Mouse (Mus musculus): Measurements from ENCODE around the gene Stx16. TPM values are rescaled to one million over a fixed set of nuclear protein-coding genes. Genes with fewer than 3 reads are reported as not detected.

The Stx16 gene
- polyA plus RNA-seq, 2 experiments = 2.1 to 10.9 TPM

DNA sequence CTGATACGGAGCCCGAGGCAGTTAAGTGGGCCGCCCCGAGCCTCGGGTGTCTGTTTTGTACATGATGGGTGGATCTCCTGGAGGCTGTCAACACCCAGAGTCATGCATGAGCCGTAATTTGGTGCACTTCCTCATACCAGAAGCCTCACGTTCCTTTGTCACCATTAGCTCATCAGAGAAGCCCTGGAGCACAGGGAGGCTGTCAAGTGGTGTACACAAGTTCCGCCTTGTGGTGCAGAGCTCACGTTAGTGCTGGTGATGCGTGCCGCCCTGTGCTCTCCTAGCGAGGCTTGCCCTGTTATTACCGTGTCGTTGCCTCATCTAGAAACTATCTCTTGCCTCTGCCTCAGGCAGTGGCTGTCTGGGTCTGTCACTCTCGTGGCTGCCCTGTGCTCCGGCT is 40.8 kb downstream of the Stx16 start:
- ATAC-seq (ENCODE audit: insufficient read depth) (no peak), DNase-seq (ENCODE audit: low read depth in 3 of 3, low spot score in 3 of 3) (no peak)
- H3K4me2 ChIP-seq (ENCODE audit: low read depth) = no peak overlapping the region
- no peaks in the 10 kb centered on the region for H3K9me3 ChIP-seq (ENCODE audit: control insufficient read depth, low read length)
- no peak for TF ChIP-seq EP300 (IDR thresholded peaks at IDR 0.05; ENCODE audit: low read depth)
- no peak for TF ChIP-seq CTCF (IDR thresholded peaks at IDR 0.05; ENCODE audit: low read depth)
- H3K4me1 ChIP-seq (replicated peaks; ENCODE audit: control insufficient read depth in 2 of 2, insufficient read depth in 2 of 2, low read length in 1 of 2) = no peaks in the 10 kb centered on the region
- H3K4me3 ChIP-seq (ENCODE audit: insufficient read depth in 1 of 2, low read depth in 2 of 2, low read length in 2 of 2) = no peak overlapping the region
- WGBS (ENCODE audit: insufficient replicate concordance) = 72% methylated on average over 16 of the region's 16 CpGs
- H3K36me3 ChIP-seq (replicated peaks; ENCODE audit: control insufficient read depth, insufficient read depth, low read depth) = peaks cover 2% of the 10 kb centered on the region
- H3K9ac ChIP-seq (replicated peaks) = no peak overlapping the region
- no peaks in the 10 kb centered on the region for H3K27me3 ChIP-seq (ENCODE audit: control insufficient read depth, insufficient read depth, low read length)
- H3K27ac ChIP-seq = no peak overlapping the region

GRCm38 (mm10) chr2:174118141-174118540 is 42.0 kb downstream of the Stx16 start:
- WGBS (ENCODE audit: insufficient replicate concordance) = 74% methylated on average over 11 of the region's 11 CpGs
- H3K4me1 ChIP-seq (replicated peaks; ENCODE audit: control insufficient read depth in 2 of 2, insufficient read depth in 2 of 2, low read length in 1 of 2) = no peaks in the 10 kb centered on the region
- peaks cover 2% of the 10 kb centered on the region for H3K36me3 ChIP-seq (replicated peaks; ENCODE audit: control insufficient read depth, insufficient read depth, low read depth)
- no peak overlapping the region for H3K9ac ChIP-seq (replicated peaks)
- ATAC-seq (ENCODE audit: insufficient read depth) (no peak), DNase-seq (ENCODE audit: low read depth in 3 of 3, low spot score in 3 of 3) (no peak)
- H3K4me3 ChIP-seq (ENCODE audit: insufficient read depth in 1 of 2, low read depth in 2 of 2, low read length in 2 of 2) = no peak overlapping the region
- no peaks in the 10 kb centered on the region for H3K27me3 ChIP-seq (ENCODE audit: control insufficient read depth, insufficient read depth, low read length)
- H3K4me2 ChIP-seq (ENCODE audit: low read depth) = no peak overlapping the region
- no peak overlapping the region for H3K27ac ChIP-seq
- no peaks in the 10 kb centered on the region for H3K9me3 ChIP-seq (ENCODE audit: control insufficient read depth, low read length)
- no peak for TF ChIP-seq CTCF (IDR thresholded peaks at IDR 0.05; ENCODE audit: low read depth)
- TF ChIP-seq EP300 (IDR thresholded peaks at IDR 0.05; ENCODE audit: low read depth) = no peak

GRCm38 (mm10) chr2:174119259-174119658 is 43.2 kb downstream of the Stx16 start:
- Histone ChIP-seq H3K27ac (no peak overlapping the region), H3K9me3 (ENCODE audit: control insufficient read depth, low read length) (no peaks in the 10 kb centered on the region), H3K9ac (replicated peaks) (no peak overlapping the region), H3K36me3 (replicated peaks; ENCODE audit: control insufficient read depth, insufficient read depth, low read depth) (peaks cover 2% of the 10 kb centered on the region), H3K27me3 (ENCODE audit: control insufficient read depth, insufficient read depth, low read length) (no peaks in the 10 kb centered on the region), H3K4me2 (ENCODE audit: low read depth) (no peak overlapping the region), H3K4me3 (ENCODE audit: insufficient read depth in 1 of 2, low read depth in 2 of 2, low read length in 2 of 2) (no peak overlapping the region), H3K4me1 (replicated peaks; ENCODE audit: control insufficient read depth in 2 of 2, insufficient read depth in 2 of 2, low read length in 1 of 2) (no peaks in the 10 kb centered on the region)
- no peak for DNase-seq (ENCODE audit: low read depth in 3 of 3, low spot score in 3 of 3)
- ATAC-seq (ENCODE audit: insufficient read depth) = no peak
- 73% methylated on average over 11 of the region's 11 CpGs for WGBS (ENCODE audit: insufficient replicate concordance)
- TF ChIP-seq EP300 (IDR thresholded peaks at IDR 0.05; ENCODE audit: low read depth) (no peak), CTCF (IDR thresholded peaks at IDR 0.05; ENCODE audit: low read depth) (no peak)

- H3K27ac ChIP-seq = no peak overlapping the region
- H3K36me3 ChIP-seq (replicated peaks; ENCODE audit: control insufficient read depth, insufficient read depth, low read depth) = peaks cover 2% of the 10 kb centered on the region; the same call in 1 of the 2 replicates
Measured at GRCm38 (mm10) chr2:174120631-174121030, 44.5 kb downstream of the Stx16 start.

GRCm38 (mm10) chr2:174121411-174121947 is 45.4 kb downstream of the Stx16 start:
- no peak for TF ChIP-seq EP300 (IDR thresholded peaks at IDR 0.05; ENCODE audit: low read depth)
- TF ChIP-seq CTCF (IDR thresholded peaks at IDR 0.05; ENCODE audit: low read depth) = no peak
- H3K4me3 ChIP-seq (ENCODE audit: insufficient read depth in 1 of 2, low read depth in 2 of 2, low read length in 2 of 2) = no peak overlapping the region
- peaks cover 2% of the 10 kb centered on the region; the same call in 1 of the 2 replicates for H3K36me3 ChIP-seq (replicated peaks; ENCODE audit: control insufficient read depth, insufficient read depth, low read depth)
- no peak overlapping the region for H3K4me2 ChIP-seq (ENCODE audit: low read depth)
- no peak for ATAC-seq (ENCODE audit: insufficient read depth)
- H3K9me3 ChIP-seq (ENCODE audit: control insufficient read depth, low read length) = no peaks in the 10 kb centered on the region
- H3K27ac ChIP-seq = no peak overlapping the region
- H3K4me1 ChIP-seq (replicated peaks; ENCODE audit: control insufficient read depth in 2 of 2, insufficient read depth in 2 of 2, low read length in 1 of 2) = no peaks in the 10 kb centered on the region
- no peak for DNase-seq (ENCODE audit: low read depth in 3 of 3, low spot score in 3 of 3)
- 70% methylated on average over 12 of the region's 12 CpGs for WGBS (ENCODE audit: insufficient replicate concordance)
- no peaks in the 10 kb centered on the region for H3K27me3 ChIP-seq (ENCODE audit: control insufficient read depth, insufficient read depth, low read length)
- H3K9ac ChIP-seq (replicated peaks) = no peak overlapping the region

More at GRCm38 (mm10) chr2:174120631-174121030, 44.5 kb downstream of the Stx16 start:
- no peaks in the 10 kb centered on the region for H3K9me3 ChIP-seq (ENCODE audit: control insufficient read depth, low read length)
- no peak overlapping the region for H3K9ac ChIP-seq (replicated peaks)
- no peak for ATAC-seq (ENCODE audit: insufficient read depth)
- no peak overlapping the region for H3K4me2 ChIP-seq (ENCODE audit: low read depth)
- no peak overlapping the region for H3K4me3 ChIP-seq (ENCODE audit: insufficient read depth in 1 of 2, low read depth in 2 of 2, low read length in 2 of 2)
- H3K4me1 ChIP-seq (replicated peaks; ENCODE audit: control insufficient read depth in 2 of 2, insufficient read depth in 2 of 2, low read length in 1 of 2) = no peaks in the 10 kb centered on the region
- no peaks in the 10 kb centered on the region for H3K27me3 ChIP-seq (ENCODE audit: control insufficient read depth, insufficient read depth, low read length)
- no peak for DNase-seq (ENCODE audit: low read depth in 3 of 3, low spot score in 3 of 3)
- 79% methylated on average over 19 of the region's 19 CpGs for WGBS (ENCODE audit: insufficient replicate concordance)
- TF ChIP-seq CTCF (IDR thresholded peaks at IDR 0.05; ENCODE audit: low read depth) (no peak), EP300 (IDR thresholded peaks at IDR 0.05; ENCODE audit: low read depth) (no peak)
